Mouse (Mus musculus) yolk sac, embryonic 10.5 days (tissue): Measurements from ENCODE around the gene Bmp2k.

Experiments
- DNase-seq: peaks from one replicate; pipeline ENCODE4 v3.0.0-alpha.2; 2017; ENCODE audit warnings: low spot score

The Bmp2k gene

DNA sequence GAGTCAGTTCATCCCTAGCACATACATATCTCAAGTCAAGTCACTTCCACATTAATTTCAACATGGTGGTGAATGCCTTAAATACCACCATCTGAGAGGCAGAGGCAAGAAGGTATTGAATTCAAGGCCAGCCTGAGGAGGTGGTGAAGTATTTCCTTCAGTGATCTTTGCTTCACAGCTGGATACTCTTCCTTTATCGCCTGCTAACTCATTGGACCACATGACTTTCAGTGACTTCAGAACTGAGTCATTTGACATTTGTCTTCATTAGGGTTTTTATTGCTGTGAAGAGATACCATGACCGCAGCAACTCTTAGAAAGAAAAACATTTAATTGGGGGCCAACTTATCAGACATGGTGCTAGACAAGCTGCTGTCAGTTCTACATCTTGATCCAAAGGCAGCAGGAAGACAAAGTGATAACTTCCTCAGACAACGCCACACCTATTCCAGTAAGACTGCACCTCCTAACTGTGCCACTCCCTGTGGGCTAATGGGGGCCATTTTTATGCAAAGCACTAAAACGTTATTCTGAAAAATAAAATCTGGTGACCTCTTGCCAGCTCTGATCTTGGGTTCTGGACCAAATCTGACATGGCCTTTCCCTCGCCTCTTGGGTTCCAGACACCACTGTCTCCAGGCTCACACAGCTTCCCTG lies 24.9 kb upstream of the Bmp2k start:
- no peak for DNase-seq

DNA sequence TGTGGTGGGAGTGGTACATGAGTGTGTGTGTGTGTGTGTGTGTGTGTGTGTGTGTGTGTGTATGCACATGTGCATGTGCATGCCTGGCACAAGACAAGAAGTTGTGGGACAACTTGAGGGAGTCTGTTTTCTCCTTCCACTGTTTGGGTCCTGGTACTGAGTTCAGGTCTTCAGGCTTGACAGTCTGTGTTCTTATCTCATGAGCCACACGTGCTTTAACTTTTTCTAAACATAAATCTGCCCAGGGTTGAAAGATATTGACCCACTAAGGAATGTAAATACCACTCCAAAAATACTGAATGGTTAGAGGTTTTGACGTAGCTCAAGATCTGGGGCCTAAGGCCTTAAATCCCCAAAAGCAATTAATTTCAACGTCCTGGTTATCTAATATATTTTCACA lies 23.8 kb upstream of the Bmp2k start:
- no peak for DNase-seq

DNA sequence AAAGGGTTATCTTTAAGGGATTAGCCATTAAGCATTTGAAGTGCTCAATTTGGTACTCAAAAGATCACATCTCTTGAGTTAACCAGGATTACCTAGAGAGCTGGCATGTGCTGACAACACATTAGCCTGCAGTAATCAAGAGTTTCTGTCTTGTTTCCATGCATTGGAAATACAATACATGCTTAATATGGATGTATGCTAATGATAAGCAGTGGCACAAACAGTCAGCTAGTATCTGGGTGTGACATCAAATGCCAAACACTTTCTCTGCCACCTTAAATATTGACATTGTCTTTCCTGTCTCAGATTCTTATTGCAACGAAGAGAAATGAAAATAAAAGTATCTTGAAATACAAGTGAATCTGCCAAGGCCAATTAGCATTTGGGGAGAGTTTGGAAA lies 22.8 kb upstream of the Bmp2k start:
- no peak for DNase-seq

DNA sequence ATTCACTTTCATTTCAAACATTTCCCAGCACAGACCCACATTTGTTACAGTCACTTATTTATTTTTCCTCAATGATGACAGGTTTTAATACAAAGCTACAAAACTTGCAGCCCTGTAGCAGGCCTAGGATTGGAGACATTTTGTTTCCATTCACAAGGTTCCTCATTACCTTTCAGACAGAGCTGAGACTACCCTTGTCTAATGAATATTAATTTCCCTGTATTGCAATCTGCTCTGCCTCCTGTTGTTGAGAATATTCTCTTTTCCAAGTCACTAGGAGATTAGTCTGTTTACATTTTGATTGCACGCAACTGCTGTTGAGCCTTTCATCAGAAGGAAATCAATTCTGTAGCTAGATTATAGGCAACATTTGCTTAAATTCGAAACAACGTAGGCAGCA lies 22.4 kb upstream of the Bmp2k start:
- DNase-seq: no peak

DNA sequence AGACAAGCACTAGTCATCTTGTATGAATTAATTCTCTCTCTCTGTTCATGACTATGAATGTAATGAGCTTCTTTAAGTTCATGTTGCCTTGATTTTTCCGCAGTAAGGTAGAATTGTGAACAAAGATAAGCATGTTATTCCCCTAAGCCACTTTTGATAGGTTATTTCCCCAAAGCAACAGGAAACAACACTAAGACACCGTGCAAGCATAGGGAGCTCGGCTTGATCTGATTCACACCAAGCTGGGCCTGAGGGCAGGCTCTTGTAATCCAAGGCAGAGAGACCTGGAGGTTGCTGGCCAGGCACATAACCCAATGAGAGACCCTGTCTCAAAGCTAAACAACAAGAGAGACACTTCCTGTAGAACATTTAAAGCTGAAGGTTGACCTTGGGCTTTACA lies 21.3 kb upstream of the Bmp2k start:
- no peak for DNase-seq

DNA sequence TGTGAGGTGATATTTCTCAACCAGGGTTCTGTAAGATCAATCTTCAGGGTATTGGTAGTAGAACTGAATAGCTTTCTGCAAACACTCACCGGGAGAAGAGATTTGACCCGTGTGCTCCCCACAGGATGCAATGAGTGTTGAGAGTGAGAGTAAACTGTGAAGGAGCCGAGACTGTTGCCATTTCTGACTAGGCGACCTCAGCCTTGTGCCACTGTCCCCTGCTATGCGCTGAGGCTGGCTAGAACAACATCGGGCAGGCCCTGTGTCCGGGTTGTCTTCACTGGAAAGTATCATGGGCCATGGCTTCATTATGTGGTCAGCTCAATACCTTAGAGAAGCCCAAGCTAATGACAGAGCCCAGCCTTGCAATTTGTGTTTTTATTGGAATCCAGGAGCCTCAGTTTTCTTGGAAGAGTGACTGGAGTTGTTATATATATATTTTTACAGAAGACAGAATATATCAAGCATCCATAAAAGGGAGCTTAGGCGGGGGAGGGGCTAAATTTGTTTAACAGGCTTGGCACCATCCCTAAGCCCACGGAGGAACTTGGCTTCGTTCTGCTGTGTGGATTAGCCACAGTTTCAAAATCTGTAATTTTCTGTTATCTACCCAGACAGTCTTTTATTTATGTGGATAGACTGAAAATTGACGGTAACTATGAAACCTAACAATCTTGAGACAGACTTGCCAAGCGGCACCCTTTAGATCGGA lies 18.0 kb upstream of the Bmp2k start:
- no peak for DNase-seq

DNA sequence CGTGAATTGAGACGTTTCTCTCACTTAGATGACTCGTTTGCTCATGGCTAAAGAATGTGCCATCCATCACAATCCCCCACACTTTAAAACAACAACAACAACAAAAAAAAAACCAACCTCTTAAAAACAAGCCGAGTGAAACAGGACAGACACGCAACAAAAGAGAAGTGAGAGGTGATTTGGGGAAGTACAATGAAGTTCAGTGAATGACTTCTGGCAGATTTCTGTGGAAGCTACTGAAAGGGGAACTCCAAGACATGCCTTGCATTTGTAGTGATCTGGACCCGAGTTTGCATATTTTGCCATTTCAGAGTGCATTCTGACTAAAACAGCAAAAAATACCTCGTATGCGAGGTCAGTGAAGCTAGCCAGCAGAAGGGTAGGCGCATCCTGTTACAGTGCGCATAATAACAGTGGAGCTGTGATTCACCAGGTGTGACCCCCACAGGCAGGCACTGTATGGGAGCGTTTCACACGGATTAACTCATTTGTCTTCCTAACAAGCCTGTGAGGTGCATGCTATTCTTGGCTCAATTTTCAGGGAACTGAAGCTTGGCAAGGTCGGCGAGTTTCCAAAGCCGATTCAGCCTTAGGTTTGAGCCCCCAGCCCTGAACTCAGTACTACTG lies 17.4 kb upstream of the Bmp2k start:
- no peak for DNase-seq

DNA sequence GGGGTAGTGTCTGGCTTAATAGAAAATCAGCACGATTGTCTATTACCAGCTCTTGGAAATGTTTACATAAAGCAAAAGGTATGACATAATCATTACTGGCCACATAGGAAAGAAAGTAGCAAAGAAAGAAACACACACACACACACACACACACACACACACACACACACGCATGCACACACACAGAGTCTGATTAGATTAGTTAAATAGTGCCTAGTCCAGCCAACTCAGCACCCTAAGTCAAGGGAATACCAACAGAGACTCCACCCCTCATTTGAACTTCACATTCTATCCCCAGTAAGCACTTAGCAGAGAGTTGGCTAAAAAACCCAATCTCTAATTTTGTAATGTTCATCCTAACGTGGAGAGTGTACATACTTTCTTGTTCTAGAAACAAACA lies 15.5 kb upstream of the Bmp2k start:
- DNase-seq: no peak

DNA sequence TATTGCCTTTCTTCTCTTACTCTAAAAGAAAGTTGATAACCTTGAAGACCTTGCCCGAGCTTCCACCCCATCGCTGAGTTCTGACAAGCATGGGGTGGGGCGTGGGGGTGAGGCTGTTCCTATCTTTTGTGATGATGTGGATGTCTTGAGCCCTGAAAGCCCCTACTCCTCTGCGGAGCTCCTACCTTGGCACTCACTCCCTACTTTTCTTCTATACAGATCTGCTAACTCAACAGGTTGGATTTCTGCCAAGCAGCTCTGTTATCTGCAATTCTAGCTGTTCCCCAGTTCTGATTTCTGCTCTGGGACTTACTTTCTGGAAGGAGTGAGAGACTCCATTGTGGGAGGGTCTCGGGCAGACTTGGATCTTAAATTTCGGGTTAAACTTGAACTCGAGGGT lies 14.3 kb upstream of the Bmp2k start:
- DNase-seq: no peak

DNA sequence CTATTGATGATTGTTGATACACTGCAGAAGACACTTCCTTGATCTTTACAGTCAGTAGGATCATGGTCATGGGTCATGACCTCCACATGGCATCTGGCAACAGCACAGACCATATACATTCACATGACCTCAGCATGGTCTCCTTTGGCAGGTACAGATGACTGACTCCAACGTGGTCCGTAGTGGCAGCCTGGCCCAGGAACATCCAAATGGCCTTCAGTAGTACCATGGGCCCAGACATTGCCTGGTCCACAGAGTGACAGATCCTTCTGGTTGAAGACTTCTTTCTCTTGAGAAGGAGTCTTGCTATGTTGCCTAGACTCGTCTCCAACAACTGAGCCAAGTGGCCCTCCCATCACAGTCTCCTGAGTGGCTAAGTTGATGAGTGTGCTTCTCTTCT lies 10.6 kb upstream of the Bmp2k start:
- DNase-seq: no peak

DNA sequence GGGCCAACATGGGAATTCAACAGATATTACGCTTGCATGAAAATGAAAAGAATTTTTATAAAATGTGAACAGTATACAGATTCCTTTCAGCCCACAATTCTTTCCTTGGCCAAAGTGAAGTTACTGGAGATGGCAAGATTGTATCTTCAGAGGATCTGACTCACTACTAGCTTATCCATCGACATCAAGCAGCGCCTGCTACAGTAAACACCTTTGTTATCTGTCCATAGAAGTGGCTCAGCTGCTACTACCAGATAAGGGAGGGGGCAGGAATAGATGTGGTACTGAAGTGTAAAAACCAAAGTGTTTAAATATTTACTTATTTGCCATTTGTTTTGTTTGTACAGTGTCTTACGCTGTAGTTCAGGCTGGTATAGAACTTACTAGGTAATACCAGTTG lies 8.6 kb upstream of the Bmp2k start:
- DNase-seq: no peak

DNA sequence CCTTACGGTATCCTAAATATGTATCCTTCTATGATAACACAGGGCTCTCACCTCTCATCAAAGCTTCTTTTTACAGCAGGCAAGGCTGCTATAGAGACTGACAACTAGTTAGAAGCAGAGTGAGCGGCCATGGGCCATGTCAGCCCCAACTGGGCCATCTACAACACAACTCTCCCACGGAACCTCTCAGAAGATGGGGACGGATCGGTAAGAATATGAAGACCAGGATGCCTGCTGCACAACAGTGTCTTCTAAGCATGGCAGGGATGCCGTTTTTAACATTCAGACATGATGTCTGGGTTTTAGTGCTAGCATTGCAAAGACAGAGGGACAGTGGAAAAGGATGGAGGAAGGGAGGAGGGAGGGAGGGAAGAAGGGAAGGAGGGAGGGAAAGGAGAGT lies 6.3 kb upstream of the Bmp2k start:
- no peak for DNase-seq

DNA sequence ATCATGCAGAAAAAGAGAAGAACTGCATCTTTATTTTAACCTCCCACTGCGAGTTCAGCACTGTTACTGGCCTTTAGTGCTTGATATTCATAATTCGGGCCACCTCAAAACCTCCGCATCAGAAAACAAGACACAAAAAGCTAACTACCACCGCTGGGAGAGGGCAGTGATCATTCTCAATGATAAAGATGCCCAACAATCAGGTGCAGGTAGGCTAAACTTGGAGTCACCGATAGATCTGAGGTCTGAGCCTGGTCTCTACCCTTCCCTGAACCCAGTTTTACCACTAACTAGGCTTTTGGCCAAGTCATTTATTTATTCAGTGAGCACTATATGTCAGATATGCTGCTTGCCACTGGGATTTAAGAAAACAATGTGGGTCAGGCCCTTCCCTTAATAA lies 4.8 kb upstream of the Bmp2k start:
- DNase-seq: no peak

DNA sequence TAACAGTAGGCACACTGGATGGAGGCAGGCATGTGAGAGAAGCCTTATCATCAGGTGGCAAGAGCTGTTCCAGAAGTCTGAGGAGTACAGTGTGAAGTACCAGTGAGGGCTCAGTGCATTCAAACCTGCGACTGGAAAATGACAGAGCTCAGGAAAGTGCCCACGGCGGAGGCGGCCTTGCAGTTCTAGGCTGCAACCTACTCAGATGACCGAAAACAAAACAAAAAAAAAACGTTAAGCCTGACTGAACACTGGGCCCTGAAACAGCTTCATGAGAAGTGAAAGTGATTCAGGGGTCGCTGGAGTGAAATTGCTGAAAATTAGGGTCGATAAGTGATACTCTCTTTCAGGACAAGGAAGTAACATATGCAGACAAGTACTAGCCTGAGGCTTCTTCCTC lies 4.4 kb upstream of the Bmp2k start:
- DNase-seq: no peak

DNA sequence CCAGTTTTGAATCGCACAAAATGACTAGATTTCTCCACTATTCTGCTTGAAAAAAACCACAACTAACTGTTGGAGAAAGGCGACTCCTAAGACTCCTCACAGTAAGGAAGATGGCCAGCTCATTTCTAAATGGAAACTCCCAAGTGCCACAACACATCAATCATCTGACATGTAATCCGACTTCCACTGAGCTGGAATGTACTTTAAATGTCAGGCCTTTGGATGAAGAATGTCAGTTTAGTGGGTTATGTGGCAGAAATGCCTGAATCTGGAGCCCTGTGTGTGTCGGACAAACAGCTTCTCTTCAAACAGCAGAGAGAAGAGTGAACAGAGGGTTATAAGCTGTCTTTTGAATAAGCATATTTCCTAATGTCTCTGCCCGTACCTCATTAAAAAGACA lies 1.7 kb upstream of the Bmp2k start:
- DNase-seq: no peak

DNA sequence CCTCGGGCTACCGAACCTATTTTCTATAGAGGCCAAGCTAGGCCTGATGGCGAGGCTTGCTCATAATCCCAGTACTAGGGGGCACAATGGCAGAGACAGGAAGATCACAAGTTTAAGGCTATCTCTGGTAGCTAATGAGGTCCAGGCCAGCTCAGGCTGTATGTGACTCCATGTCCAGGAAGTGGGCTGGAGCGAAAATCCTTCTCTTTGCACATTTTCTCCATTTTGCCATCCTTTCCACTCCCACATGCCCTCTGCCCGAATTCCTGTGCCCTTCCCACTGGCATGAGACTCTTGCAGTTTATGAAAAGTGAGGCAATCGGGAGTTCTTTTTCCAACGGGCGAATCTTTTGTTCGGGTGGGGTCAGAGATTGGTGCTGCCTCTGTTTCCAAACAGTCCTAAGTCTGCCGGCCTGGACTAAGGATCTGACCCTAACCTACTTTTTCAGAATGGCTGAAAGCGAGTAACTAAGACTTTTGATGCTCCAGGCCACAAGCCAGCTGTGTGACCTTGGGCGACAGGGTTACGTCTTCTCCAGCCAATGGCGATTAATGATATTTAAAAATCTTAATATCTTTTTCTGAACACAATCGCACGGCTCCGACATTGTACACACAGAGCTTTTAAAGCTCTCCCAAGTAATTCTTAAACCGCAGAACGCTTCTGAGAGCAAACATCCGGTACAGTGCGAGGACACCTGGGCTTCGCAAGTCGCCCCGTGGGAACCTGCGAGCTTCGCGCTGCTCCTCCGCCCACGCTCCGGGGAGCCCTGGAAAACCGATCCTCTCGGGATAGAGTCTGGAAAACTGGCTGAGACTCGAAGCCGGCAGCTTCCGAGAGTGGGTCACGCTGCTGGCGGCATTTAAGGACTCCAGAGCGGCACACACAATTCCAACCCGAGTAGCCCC lies 834 bp upstream of the Bmp2k start:
- DNase-seq: no peak

DNA sequence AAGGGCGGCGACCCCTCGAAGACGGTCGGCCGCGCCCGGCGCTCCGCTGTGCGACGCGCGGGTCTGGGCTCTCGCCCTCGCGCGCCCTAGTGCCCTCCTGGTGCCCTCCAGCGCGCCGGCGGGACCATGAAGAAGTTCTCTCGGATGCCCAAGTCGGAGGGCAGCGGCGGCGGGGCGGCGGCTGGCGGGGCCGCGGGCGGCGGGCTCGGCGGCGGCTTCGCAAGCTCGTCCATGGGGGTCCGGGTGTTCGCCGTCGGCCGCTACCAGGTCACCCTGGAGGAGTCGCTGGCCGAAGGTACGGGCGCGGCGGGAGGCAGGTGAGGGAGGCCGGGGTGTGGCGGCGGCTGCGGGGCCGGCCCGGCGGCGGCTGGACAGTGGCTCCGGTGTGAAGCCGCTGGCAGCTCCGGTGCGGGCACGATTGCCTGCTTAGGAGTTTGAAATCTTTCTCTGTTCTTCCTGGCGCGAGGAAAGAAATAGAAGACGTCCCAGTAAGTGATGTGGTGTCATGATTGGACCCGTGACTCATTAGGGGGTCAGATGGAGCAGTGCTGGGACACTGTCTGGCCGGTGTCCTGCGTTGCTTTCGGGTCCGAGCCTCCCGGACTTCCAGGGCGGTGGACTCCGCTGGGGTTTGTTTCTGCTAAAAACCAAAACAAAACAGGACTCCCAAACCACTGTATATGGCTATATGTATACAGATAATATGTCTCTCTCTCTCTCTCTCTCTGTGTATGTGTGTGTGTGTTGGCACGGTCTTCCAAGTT lies 495 bp downstream of the Bmp2k start:
- peak; percentile 67 for DNase-seq

DNA sequence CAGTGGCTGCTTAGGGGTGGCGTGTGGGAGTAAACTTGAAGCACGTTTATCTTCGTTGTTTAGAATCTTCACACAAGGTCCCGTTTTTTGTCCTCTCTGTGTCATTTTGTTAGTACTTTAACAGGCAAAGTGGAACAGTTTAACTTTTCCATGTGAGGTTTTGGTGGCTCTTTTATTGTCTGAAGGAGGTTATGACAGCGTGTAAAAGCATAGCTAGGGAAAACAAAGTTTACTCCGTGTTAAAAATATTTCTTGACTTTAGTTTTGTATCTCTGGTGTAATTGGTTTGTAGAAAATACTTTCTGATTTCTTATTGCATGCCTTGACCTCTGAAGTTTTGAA lies 1.0 kb downstream of the Bmp2k start:
- no peak for DNase-seq

DNA sequence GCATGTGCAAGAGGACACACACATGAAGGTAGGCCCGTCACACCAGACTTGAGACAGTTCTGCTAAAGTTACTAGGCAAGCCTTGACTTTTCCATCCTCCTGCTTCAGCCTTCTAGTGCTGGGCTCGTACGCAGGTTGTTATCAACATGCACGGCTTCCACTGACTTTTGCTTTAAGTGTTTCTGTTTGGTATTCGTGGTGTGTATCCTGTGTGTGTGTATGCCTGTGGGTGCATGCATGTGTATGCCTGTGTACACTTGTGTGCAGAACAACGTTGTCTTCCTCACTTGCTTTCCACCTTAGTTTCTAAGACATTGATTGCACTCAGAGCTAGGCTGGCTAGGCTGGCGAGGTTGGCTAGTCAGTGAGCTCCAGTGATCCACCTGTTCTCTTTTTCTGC lies 2.1 kb downstream of the Bmp2k start:
- DNase-seq: no peak

DNA sequence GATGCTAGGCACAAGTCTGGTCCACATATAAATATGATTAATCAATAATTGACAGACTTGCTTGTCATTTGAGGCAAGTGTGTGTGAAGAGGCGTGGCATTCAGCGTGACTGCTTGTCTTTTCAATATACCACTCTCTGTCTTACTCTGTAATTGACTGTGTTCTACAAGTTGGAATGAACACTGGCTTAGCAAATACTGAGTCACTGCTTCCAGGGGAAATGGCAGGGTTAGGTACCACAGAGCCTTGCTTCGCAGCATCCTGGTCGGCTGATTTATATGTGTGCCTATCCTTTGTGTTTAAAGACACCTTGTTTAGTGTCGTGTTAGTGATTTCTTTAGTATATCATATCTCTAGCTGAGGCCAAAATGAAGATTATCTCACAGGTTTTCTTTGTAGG lies 3.0 kb downstream of the Bmp2k start:
- no peak for DNase-seq

DNA sequence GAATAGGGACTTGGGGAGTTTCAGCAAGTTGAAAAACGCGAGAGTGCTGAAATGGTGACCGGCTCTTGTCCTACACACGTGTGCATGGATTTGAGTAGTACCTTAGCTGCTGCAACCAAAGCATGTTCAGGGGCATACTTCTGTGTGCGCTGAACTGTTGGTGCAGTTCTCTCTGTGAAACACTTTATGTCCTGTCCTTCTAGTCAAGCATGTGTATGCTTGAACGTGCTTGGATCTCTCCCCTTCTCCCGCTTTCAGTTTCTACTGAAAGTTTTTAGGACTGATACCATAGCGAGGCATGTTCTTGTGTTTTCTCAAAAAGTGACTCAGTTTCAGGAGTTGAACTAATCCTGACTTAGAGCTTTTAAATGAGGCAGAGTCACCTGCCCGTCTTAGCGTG lies 3.7 kb downstream of the Bmp2k start:
- DNase-seq: no peak

DNA sequence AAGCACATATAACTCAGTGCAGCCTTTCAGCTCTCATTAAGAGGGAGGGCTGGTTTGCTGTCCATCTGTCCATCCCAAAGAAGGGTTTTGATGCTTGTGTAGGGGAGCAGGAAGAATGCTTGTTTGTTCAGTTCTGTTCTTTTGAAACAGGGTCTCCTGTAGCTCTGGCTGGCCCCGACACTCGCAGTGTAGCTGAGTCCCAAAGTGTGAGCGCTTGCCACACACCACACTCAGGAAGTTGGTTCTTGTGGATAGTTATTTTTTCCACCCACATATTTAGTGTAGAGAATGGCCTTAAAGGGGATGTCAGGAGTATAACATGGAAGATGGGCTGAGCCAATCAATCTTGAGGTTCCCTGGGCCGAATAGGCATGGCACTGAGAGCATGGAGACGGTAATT lies 4.1 kb downstream of the Bmp2k start:
- DNase-seq: no peak
